Mouse (Mus musculus) limb, embryonic 11.5 days (tissue): Measurements from ENCODE around the gene Polr2h. TPM values are rescaled to one million over a fixed set of nuclear protein-coding genes. Genes with fewer than 3 reads are reported as not detected.
"Not testable (repeated sequence)": the region's sequence is repeated elsewhere in the genome, so short reads cannot be mapped to it uniquely, and the experiment has no call there.

Experiments used
- ATAC-seq: fragments of 200-750 bp; cut with Nextera tagmentation; 2 replicates; pipeline ENCODE4 v1.8.0; 2017; ENCODE audit warnings: low read depth; ENCODE audit not compliant: insufficient number of reproducible peaks, low FRiP score, low TSS enrichment
- DNase-seq: peaks from one replicate; pipeline ENCODE4 v3.0.0-alpha.2; 2015; ENCODE audit warnings: low spot score
- H3K27ac ChIP-seq: fragments of 300-500 bp; sonication (generic); replicated peaks from 2 replicates; pipeline ENCODE4 v1.5.1; 2014; ENCODE audit warnings: low read depth, mild to moderate bottlenecking, low read length
- H3K27me3 ChIP-seq: fragments of 300-500 bp; sonication (generic); 2 replicates; pipeline ENCODE4 v1.6.1; 2014; ENCODE audit warnings: mild to moderate bottlenecking, low read length, mixed read lengths; ENCODE audit not compliant: control insufficient read depth, insufficient read depth
- H3K36me3 ChIP-seq: fragments of 300-500 bp; sonication (generic); 2 replicates; pipeline ENCODE4 v1.6.1; 2014; ENCODE audit warnings: mild to moderate bottlenecking, low read length, moderate library complexity, mixed read lengths; ENCODE audit not compliant: control insufficient read depth, insufficient read depth
- H3K4me1 ChIP-seq: fragments of 300-500 bp; sonication (generic); 2 replicates; pipeline ENCODE4 v1.6.1; 2014; ENCODE audit warnings: low read length, mixed read lengths; ENCODE audit not compliant: control insufficient read depth, insufficient read depth
- H3K4me2 ChIP-seq: fragments of 300-500 bp; sonication (generic); 2 replicates; pipeline ENCODE4 v1.6.1; 2014; ENCODE audit warnings: low read depth, mild to moderate bottlenecking, moderate library complexity; ENCODE audit not compliant: severe bottlenecking
- H3K4me3 ChIP-seq: fragments of 300-500 bp; sonication (generic); 2 replicates; pipeline ENCODE4 v1.5.1; 2014; ENCODE audit warnings: low read depth, low read length
- H3K9ac ChIP-seq: fragments of 300-500 bp; sonication (generic); 2 replicates; pipeline ENCODE4 v1.6.1; 2014; ENCODE audit warnings: mild to moderate bottlenecking, low read length
- H3K9me3 ChIP-seq: fragments of 300-500 bp; sonication (generic); 2 replicates; pipeline ENCODE4 v1.6.1; 2016; ENCODE audit warnings: low read length; ENCODE audit not compliant: control insufficient read depth
- WGBS: fragments of 180-500 bp; shearing (Covaris S2); extraction: QIAGEN DNeasy Blood & Tissue Kit; methylation state at CpG from one replicate; pipeline ENCODE4 v1.1.7; 2014; 5-methylcytosine and 5-hydroxymethylcytosine counted together
- polyA plus RNA-seq: library from polyadenylated mRNA; unstranded; fragments of >200 nt; fragmentation: Nextera tagmentation; extraction: Ambion mirVana; gene quantifications from 2 replicates; pipeline ENCODE4 v1.2.1, GENCODE M21; 2014

Gene Polr2h
- 136 and 140 TPM in 2 replicates for polyA plus RNA-seq

DNA sequence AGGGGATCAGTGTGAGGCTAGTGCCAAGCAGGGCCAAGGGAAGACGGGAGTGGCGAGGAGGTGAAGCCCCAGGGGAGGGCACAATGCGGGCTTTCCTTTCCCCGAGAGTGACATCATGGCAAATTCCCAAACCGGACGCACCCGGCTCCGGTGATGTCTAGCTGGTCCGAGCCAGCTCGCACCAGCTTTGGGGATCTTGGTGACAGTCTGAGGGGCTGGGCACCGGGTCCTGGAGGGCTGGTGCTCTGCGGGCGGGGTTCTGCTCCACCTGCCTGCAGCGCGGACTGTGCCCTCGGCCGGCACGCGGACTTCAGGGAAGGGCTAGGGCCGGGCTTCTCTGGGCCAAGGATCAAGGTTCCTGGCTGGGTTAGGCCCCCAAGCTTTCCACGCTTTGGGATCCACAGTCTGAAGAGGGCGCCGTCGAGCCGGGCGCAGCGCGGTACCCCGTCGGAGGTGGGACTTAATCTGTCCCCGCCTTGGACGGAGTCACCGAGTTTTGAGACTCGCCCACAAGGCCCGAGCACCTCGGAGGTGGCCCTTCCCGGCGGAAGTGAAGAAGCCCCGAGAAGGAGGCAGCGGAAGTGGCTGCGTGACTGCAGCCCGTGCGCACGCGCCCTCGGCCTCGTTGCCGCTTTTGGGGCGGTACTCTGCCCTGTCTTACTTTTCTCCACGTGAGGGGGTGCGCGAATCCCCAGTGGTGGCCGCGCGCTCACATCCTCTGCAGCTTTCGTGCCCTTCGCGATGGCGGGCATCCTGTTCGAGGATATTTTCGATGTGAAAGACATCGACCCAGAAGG lies at the start of gene Polr2h, which contains the start of gene Clcn2:
TSS of gene Polr2h (plus strand) at position 485 of the 797 bp plus-strand sequence.
TSS of gene Clcn2 (minus strand) at position 566 of the 797 bp plus-strand sequence.
- peak within 1 kb of the TSS; percentile 72 for H3K4me2 ChIP-seq
- DNase-seq: peak; percentile 94
- H3K9ac ChIP-seq: peak within 1 kb of the TSS; percentile 70
- H3K36me3 ChIP-seq: no peaks in the 10 kb centered on the region; the same call in 1 of the 2 replicates
- 0% methylated on average over 62 of the region's 62 CpGs for WGBS
- no peaks in the 10 kb centered on the region for H3K9me3 ChIP-seq
- peaks cover 22% of the 10 kb centered on the region for H3K4me1 ChIP-seq
- H3K27ac ChIP-seq: peak within 1 kb of the TSS; percentile 68
- peak; percentile 81 for ATAC-seq
- H3K27me3 ChIP-seq: no peaks in the 10 kb centered on the region
- H3K4me3 ChIP-seq: peak within 1 kb of the TSS; percentile 49

DNA sequence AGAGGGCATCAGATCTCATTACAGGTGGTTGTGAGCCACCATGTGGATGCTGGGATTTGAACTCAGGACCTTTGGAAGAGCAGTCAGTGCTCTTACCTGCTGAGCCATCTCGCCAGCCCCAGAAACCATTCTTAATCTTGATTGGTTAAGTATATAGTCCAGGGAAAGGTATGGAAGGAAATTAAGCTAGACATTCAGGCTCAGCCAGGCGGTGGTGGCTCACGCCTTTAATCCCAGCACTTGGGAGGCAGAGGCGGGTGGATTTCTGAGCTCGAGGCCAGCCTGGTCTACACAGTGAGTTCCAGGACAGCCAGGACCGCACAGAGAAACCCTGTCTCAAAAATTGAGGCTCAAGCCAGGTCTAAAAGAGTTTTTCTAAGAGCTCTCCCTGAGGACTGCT lies 49.5 kb upstream of the Polr2h start, which contains the start of gene Eif4g1:
TSS of gene Eif4g1 (plus strand) at position 301 of the 400 bp plus-strand sequence.
- not testable (repeated sequence) for H3K27ac ChIP-seq, ATAC-seq, H3K9me3 ChIP-seq, H3K27me3 ChIP-seq, H3K4me1 ChIP-seq, H3K9ac ChIP-seq, H3K4me3 ChIP-seq, DNase-seq, H3K4me2 ChIP-seq, H3K36me3 ChIP-seq
- 96% methylated on average over 5 of the region's 6 CpGs for WGBS

DNA sequence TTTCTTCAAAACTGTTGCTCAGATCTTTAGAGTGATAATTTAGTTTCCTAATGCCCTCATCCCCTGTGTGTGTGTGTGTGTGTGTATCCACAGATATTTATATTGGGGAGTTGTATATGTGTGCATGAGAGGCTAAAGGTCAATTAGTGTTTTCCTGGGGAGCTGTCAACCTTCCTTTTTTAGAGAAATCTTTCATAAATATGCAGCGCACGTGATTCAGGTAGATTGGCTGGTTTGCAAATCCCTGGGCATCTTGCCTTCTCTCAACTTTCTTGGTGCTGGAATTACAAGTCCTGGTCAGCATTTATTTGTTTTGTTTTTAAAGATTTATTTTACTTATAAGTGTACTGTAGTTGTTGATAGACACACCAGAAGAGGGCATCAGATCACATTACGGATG lies 47.2 kb upstream of the Polr2h start:
- peaks cover 12% of the 10 kb centered on the region for H3K4me1 ChIP-seq
- no peak overlapping the region for H3K4me2 ChIP-seq
- DNase-seq (no peak), ATAC-seq (no peak)
- H3K27me3 ChIP-seq: no peaks in the 10 kb centered on the region
- no peak overlapping the region for H3K27ac ChIP-seq
- H3K9ac ChIP-seq: no peak overlapping the region
- no peak overlapping the region for H3K4me3 ChIP-seq
- 90% methylated on average over 3 of the region's 3 CpGs for WGBS
- no peaks in the 10 kb centered on the region for H3K9me3 ChIP-seq
- peaks cover 3% of the 10 kb centered on the region; the same call in 1 of the 2 replicates for H3K36me3 ChIP-seq

DNA sequence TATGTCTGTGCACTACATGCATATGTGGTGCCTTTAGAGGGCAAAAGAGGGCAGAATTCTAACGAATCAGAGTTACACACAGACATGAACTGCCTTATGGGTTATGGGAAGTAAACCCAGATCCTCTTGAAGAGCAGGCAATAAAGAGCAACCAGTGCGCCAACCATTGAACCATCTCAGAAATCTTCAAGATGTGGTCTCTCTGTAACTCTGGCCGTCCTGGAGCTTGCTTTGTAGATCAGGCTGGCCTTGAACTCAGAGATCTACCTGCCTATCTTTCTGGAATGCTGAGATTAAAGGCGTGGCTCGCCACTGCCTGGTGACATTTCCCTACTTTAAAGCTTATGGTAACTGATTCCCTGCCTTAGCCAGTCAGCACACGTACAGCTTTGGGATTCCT lies 45.6 kb upstream of the Polr2h start:
- Histone ChIP-seq H3K4me1 (peaks cover 12% of the 10 kb centered on the region), H3K36me3 (peaks cover 14% of the 10 kb centered on the region), H3K27me3 (no peaks in the 10 kb centered on the region), H3K4me2 (peak overlapping the region; percentile 39; the same call in 1 of the 2 replicates), H3K9ac (no peak overlapping the region), H3K9me3 (no peaks in the 10 kb centered on the region), H3K27ac (no peak overlapping the region), H3K4me3 (peak overlapping the region; percentile 96)
- 30% methylated on average over 6 of the region's 6 CpGs for WGBS
- DNase-seq (no peak), ATAC-seq (0 out of 2 replicates have a peak, but pooled peaks have one; percentile 6)

DNA sequence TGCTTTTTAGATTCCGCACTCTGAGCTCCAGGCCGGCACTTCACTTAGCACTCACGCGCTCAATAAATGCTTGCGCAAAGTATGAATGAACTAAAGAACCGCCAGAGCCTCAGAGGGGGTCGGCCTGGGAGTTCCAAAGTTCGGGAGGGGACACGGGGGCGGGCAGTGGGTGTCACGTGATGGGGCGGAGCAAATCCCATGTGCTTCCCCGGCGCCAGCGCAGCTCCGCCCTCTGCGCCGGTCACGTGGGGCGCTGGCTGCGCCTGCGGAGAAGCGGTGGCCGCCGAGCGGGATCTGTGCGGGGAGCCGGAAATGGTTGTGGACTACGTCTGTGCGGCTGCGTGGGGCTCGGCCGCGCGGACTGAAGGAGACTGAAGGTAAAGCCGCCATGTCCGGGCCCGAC lies 45.0 kb upstream of the Polr2h start:
- Histone ChIP-seq H3K27me3 (no peaks in the 10 kb centered on the region), H3K4me1 (peaks cover 12% of the 10 kb centered on the region), H3K4me2 (peak overlapping the region; percentile 82), H3K4me3 (peak overlapping the region; percentile 96), H3K36me3 (peaks cover 14% of the 10 kb centered on the region), H3K9me3 (no peaks in the 10 kb centered on the region), H3K9ac (peak overlapping the region; percentile 95), H3K27ac (peak overlapping the region; percentile 94)
- ATAC-seq (peak; percentile 94), DNase-seq (peak; percentile 96)
- under 1% methylated on average over 33 of the region's 38 CpGs for WGBS

DNA sequence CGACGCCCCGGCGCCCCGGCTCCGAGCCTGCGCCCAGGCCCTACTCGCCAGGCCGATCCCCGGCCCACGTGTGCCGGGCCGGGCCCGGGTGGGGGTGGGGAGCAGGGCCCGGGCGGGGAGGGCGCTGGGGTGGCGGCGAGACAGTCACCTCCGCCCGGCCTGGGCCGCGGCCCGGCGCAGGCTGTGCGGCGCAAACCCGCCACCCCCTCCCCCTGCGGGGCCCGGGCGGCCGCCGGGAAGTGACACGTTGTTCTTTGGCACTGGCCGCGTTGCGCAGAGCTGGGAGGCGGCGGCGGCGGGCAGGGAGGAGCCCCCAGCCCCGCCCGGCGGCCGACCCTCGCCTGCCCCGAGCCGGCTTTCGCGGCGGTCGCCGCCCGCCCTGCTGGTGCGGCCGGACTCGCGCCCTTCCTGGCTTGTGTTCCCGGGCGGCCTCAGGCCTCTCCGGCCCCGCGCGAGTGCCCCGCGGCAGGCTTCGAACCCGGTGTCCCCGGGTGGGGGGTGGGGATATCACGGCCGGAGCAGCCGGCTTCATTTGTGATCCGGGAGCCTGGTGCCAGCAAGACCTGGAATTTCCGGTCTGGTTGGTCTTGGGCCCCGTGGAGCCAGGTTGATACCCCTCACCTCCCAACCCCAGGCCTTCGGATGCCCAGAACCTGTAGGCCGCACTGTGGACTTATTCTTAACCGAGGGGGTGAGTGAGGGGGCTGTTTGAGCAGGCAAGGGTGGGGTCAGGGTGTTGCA lies 44.3 kb upstream of the Polr2h start:
- H3K9ac ChIP-seq: peak overlapping the region; percentile 95
- DNase-seq: peak; percentile 51
- no peaks in the 10 kb centered on the region for H3K9me3 ChIP-seq
- peak overlapping the region; percentile 82 for H3K4me2 ChIP-seq
- peaks cover 12% of the 10 kb centered on the region for H3K4me1 ChIP-seq
- H3K27me3 ChIP-seq: no peaks in the 10 kb centered on the region
- peak; percentile 79; the same call in 1 of the 2 replicates for ATAC-seq
- WGBS: under 1% methylated on average over 55 of the region's 78 CpGs
- peak overlapping the region; percentile 96 for H3K4me3 ChIP-seq
- peaks cover 17% of the 10 kb centered on the region for H3K36me3 ChIP-seq
- H3K27ac ChIP-seq: peak overlapping the region; percentile 94

DNA sequence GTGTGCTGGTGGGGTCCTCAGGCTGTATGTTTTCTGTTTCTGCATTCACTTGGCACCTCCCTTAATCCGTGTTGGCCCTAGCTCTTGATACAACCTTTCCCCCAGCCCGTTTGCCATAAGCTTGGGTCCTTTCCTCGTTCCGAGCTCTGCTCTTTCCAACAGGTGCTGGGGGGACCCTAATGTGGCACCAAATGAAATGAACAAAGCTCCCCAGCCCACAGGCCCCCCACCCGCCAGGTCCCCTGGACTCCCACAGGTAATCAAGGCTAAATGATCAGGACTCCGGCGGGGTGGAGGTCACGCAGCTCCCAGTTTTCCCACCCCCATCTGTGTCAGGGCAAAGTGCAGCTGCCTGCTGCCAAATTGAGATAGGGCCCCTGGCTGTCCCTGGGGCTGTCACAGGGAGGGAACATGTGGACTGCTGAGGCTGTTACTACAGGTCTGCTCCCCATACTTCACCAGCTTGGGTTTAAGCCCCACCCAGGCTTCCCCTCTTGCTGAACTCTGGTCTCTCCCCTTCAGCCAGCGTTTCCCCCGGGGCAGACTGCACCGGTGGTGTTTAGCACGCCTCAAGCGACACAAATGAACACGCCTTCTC lies 43.7 kb upstream of the Polr2h start:
- peak overlapping the region; percentile 82 for H3K4me2 ChIP-seq
- no peak overlapping the region; the same call in 1 of the 2 replicates for H3K27ac ChIP-seq
- ATAC-seq (no peak), DNase-seq (peak; percentile 32)
- no peaks in the 10 kb centered on the region for H3K9me3 ChIP-seq
- peaks cover 19% of the 10 kb centered on the region for H3K36me3 ChIP-seq
- peak overlapping the region; percentile 95 for H3K9ac ChIP-seq
- no peaks in the 10 kb centered on the region for H3K27me3 ChIP-seq
- peaks cover 12% of the 10 kb centered on the region for H3K4me1 ChIP-seq
- H3K4me3 ChIP-seq: peak overlapping the region; percentile 96
- WGBS: 8% methylated on average over 14 of the region's 14 CpGs

DNA sequence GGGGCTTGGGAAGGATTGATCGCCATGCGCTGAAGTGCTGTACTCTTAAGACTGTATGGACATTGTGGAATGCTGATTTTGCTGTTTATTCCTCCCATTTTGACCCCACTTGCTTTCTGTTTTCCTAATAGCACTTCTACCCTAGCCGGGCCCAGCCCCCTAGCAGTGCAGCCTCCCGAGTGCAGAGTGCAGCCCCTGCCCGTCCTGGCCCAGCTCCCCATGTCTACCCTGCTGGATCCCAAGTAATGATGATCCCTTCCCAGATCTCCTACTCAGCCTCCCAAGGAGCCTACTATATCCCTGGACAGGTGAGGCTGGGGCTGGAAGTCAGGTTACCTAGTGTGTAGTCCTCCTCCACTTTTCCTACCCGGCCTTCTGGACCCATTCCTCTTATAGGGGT lies 42.3 kb upstream of the Polr2h start:
- Histone ChIP-seq H3K4me2 (no peak overlapping the region), H3K27ac (no peak overlapping the region), H3K27me3 (no peaks in the 10 kb centered on the region), H3K4me1 (peaks cover 12% of the 10 kb centered on the region), H3K36me3 (peaks cover 25% of the 10 kb centered on the region), H3K4me3 (no peak overlapping the region), H3K9me3 (no peaks in the 10 kb centered on the region), H3K9ac (no peak overlapping the region)
- ATAC-seq (no peak), DNase-seq (no peak)
- 95% methylated on average over 6 of the region's 6 CpGs for WGBS
